Mouse (Mus musculus) cerebellum, adult 8-10 months (tissue): ENCODE results near the gene Sf3a3.
A peak's percentile ranks its signal among the peaks of the same experiment; 100 is the strongest.

ENCODE experiments used
- DNase-seq: peaks from one replicate; pipeline ENCODE4 v3.0.0; 2022

Sf3a3 gene

DNA sequence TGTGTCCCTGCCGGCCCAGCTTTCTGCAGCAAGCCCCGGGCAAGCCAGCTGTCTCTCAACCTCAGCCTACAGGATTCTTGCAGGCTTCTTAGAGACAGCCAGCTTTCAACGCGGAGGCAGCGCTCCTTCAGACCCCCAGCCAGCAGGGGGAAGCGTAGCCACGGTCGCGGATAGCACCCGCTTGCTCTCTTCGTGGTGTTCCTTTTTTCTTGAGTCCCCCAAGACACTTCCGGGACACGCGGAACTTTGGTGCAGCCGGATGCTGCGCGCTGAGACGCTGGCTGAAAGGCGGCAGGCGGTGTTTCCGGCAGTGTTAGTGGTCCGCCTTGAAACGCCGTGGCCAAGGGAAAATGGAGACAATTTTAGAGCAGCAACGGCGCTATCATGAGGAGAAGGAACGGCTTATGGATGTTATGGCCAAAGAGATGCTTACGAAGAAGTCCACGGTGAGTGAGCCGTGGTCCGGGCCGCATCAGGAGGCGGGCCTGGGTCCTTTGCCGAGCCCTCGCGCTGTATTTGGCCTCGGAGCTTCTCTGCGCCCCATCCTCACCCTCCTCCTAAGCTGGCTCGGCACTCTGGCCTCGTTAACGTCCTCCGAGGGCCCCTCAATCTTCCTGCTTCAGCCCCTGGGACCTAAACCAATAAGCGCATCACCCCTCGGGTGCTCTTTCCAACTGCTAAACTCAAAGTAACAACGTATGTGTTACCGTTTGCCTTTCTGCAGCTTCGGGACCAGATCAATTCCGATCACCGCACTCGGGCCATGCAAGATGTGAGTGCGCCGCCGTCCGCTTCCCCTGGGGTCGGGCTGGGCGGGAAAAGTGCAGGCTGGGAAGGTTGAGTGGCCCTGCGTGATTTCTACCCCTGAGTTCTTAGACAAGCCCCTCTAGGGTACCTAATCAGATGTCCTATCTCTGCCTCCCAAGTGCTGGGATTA, at the start of gene Sf3a3:
Gene Sf3a3 (plus strand): TSS at position 232 of the 937 bp plus-strand sequence.
- peak; percentile 94 for DNase-seq

DNA sequence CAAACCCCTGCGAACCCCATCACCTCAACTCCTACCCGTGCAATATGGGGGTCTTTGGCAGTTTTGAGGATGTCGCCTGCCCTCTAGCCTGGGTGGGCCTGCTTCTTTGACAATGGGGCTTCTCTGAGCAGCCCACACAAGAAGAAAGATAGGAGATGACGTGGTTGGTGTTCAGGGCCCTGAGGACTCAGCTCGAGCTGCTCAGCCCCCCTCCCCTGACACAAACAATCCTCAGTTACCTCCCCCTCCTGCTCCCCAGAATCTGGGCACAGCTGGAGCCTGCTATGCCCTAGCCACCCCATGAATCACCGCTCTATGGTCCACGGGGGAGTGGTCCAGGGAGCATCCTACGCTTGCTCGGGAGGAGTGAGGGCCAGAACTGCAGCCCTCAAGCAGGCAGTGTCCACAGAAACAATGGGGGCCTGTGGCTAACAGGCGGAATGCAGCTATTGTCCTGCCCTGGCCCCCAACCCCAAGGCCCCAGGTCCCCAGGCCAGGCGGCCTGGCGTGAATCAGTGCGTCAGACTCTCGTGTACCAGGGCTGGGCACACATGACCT, 47.0 kb upstream of the Sf3a3 start:
- no peak for DNase-seq

DNA sequence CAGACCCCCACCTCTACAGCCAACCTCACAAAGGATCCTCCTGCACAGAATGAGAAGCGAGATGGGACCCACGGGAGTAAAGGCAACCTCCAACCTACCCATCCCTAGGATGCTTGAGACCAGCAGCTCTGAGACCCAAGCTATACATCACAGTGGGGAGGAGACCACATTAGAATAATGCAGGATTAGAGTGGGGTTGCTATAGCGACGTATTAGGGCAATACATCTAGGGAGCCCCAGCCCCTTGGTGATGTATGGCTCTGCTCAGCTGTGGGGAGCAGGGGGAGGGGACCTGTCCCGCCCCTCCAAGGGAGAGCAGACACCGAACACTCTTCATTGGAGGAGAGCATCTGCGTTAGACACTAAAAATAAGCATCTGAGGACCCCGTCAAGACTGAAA, 46.5 kb upstream of the Sf3a3 start:
- no peak for DNase-seq

DNA sequence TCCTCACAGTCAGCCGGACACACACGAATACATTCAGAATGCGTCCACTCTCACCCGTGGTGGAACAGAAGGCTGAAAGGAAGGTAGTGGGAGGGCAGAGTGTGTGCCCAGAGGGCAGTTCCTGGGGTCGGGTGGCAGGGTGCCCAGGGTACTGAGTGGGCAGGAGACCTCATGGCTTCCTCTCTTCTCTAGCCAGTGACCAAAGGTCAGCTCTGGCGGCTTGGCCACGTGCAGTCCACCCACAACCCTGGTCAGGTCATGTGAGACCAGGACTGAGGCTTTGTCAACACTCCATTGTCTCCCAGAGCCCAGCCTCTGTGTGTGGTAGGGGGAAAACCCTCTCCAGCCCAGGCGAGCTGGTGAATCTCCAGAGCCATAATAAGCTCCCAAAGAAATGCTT, 44.3 kb upstream of the Sf3a3 start:
- DNase-seq = no peak

DNA sequence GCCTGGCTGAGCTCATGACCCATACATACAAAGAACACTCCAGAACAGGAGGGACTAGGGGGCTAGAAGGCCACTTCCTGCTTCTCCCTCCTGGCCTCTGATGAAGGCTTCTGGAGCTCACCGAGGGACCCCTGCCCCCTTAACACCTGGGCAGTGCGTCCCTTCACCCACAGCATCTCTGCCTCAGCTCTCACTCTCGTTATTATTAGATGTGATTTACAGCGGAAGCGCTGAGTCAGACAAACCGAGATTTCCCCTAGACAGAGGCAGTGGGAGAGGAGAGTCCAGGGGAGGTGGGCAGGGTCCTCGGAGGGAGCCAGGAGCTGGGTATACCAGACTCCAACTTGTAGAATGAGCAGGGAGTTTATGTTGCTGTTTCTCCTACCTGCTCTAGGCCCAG, 43.0 kb upstream of the Sf3a3 start:
- DNase-seq = no peak

DNA sequence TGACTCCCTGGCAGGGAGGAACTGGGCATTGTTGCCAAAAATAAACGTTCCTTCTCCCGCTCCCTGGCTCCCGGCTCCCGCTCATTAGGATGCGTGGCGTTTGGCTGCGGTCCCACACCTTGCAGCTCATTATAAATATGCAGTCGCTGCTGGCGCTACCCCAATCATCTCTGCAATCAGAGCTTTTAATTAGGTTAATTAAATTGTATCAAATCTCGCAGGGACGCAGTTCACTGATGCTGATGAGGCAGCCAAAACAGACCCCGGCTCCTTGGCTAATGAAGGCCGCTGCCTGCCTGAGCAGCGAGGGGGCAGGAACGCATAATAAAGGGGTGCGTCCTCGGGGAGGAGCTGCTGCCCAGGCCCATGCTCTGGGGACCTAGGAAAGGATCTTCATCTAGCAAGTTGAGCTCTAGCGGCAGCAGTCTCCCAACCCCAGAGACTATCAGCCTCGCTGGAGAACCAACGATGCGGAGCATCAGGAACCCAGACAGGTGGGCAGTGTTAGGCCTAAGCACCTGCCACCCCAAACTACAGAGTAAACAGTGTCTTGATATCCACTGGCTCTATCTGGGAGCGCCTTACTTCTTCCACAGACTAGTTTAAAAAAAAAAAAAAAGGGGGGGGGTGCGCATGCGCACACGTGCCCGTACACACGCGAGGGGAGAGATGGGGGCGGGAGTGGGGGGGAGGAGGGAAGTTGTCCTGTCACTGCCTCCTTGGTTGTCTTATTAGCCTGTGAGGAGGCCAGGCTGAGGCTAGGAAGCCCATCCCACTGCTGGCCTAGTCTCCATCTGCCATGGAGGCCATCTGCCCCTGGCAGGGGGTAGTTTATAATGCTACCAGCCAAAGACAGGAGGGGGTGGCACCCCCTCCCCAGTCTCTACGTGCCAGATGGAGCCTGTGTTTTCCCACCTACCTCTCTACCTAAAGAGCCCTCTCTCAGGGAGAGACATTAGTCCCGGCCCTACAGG, 41.9 kb upstream of the Sf3a3 start:
- peak; percentile 60 for DNase-seq

DNA sequence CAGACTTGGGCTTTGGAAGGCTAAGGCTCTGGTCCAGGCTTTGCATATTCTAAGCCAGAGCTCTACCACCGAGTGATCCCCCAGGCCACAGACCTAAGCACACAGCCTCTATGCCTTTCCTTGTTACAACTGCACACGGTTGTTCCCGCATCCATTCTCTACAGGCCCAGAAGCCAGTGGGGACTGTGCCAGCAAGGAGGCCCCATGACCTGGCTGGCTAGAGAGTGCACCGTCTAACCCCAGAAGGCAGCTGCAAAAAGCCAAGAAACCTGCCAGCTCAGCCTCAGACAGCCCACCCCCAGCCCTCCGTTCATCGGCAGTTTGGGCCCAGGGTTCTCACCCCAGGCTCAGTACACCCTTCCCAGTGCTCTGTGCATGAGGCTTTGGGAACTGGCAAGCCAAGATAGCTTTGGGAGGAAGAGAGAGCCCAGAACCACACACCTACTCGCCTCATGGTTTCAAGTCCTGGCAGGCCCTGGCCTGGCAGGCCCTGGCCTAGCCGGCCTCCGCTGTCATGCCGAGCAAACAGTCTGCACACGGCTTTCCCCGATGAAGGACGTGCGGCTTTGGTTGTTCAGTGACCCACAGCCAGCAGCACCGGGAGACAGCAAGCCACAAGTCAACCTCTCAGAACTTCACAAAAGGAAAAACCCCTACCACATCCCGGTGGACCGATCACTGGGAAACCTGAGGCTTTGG, 40.1 kb upstream of the Sf3a3 start:
- no peak for DNase-seq

DNA sequence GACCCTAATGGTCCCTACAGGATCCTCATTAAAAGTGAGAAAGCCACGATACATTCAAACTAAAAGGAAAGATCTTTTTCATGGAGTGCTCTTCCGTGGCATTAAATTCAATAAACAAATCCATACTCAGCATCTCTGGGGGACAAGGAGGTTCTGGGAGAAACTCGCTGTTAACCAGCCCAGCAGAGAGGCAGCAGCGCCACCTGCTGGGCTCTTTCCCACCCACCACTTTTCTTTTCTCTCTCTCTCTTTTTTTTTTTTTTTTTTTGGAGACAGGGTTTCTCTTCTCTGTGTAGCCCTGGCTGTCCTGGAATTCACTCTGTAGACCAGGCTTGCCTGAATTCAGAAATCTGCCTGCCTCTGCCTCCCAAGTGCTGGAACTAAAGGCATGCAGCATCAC, 39.5 kb upstream of the Sf3a3 start:
- DNase-seq = peak; percentile 71

DNA sequence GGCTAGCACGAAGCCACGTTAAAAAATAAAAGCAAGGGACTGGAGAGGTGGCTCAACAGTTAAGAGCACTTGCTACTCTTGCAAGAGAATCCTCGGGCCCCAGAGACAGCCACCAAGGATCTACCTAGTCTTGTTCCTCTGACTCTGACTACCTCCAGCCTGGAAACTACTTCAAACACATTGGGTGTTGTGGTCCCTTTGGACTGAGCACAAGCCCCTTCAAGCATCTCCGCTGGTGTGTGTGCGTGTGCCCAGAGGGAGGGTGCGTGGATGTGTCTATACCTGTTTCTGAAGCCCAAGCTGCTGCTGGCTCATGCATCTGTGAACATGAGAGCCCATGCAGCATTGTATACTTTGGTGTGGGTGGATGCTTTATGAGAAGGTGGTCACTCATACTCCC, 38.6 kb upstream of the Sf3a3 start:
- DNase-seq = no peak

DNA sequence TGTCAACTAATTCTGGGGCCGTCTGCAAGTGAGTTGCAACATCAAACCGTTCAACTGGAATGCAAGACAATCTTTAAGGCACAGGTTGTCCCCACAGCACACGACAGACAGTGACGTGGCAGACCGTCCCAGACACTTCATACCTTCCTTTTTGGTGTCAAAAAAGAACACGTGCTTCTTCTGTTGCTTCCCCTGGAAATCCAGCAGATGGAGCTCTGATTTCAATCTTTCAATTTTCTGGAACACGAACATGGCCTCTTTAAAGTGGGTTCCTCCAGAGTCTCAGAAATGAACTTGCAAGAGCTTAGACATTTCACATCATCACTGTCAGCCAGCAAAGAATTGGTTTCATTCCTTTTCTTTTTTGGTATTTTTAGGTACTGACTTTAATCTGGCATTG, 32.3 kb upstream of the Sf3a3 start:
- no peak for DNase-seq

DNA sequence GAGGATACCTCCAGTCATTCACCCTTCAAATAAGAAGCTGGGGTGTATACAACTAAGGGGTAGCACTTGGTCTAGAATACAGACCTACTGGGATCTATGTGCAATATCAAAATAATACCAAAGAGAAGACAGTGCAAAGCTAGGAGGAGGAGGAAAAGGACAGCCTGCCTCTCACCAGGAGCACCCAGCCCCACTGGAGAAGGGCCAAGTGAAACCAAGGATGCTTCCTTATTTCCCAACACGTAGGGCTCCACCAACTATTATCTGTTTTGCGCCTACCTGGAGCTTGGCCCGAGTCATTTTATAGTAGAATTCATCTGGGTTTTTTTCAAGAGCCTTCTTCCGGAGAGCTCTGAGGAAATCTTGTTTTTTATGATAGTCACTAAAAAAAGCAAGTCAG, 31.1 kb upstream of the Sf3a3 start:
- no peak for DNase-seq

DNA sequence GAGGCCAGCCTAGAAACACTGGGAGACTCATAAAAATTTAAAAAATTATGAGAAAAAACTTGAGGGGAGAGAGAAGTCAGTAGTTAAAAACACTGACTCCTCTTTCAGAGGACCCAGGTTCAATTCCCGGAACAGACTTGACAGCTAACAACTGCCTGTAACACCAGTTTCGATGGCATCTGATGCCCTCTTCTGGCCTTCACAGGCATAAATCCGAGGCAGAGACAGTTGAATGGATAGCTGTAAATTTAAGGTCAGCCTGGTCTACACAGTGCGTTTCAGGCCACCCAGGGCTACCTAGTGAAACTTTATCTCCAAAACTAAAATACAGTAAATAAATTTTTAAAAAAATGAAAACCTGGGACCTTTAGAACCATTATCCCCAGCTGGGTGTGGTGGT, 29.6 kb upstream of the Sf3a3 start:
- no peak for DNase-seq

DNA sequence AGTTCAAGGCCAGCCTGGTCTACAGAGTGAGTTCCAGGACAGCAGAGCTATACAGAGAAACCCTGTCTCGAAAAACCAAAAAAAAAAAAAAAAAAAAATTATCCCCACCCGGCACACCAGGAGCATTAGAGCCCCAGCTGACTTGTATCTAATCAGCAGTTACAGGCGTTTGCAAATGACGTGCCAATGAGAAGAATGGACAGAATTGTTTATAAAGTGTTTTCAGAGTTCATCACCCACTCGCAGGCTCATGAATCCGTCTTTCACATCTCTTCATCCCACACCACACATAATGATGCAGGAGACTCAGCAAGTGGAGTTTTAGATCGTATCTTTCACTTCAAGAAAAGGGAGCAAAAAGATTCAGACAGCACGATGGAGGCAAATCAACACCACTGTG, 29.1 kb upstream of the Sf3a3 start:
- no peak for DNase-seq

DNA sequence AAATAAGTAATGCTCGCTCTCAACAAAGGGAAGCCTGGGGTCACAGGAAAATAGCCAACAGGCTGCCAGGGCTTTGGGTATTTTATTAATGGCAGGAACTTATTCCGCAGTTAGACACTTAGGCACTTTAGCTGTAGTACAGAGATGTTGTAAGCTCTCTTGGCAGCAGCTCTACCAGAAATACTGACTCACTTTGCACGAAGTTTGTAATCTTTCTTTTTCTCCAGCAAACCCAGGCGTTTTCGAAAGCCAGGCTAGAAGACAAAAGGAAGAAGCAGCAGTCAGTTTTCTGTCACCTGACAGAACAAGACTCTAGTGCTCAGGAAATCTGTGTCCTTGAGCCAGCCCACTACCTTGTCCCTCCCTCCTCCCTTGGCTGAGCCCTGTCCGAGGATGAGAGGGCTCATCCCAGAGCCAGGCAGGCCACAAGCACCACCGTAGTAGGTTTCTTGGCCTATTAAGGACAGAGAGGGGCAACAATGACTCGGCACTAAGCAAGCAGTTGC, 28.6 kb upstream of the Sf3a3 start:
- DNase-seq = no peak

DNA sequence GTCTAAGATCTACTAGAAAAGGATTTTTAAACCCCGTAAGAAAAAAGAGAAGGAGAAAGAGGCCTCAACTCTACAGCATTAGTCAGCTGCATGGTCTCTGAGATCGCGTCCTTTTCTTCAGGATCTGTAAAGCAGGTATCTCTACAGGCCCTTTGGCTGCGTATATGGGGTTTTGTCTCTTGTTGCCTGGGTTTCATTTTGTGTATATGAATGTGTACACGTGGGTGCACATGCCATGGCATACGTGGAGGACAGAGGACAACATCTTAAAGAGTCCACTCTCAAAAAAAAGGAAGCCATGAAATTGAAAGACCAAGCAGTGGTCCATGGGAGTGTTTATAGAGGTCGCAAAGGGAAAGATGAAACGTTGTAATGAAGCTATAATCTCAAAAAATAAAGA, 23.1 kb upstream of the Sf3a3 start:
- no peak for DNase-seq

DNA sequence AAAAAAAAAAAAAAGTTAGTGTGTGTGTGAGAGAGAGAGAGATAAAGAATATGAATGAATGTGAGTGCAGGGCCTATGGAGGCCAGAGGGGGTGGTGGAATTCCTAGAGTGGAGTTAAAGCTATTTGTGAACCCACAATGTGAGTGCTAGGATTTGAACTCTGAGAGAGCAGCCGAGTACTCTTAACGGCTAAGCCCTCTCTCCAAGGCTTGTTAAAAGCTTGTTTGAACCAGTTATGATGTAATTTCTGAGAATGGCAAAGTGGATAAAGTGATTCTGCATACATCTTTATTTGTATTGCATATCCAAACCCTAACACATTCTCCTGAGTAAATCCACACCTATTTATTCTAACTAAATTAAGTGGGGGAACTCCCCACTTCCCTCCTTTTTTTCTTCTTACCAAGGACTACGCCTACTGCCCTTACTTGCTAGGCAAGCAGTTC, 22.1 kb upstream of the Sf3a3 start:
- no peak for DNase-seq

DNA sequence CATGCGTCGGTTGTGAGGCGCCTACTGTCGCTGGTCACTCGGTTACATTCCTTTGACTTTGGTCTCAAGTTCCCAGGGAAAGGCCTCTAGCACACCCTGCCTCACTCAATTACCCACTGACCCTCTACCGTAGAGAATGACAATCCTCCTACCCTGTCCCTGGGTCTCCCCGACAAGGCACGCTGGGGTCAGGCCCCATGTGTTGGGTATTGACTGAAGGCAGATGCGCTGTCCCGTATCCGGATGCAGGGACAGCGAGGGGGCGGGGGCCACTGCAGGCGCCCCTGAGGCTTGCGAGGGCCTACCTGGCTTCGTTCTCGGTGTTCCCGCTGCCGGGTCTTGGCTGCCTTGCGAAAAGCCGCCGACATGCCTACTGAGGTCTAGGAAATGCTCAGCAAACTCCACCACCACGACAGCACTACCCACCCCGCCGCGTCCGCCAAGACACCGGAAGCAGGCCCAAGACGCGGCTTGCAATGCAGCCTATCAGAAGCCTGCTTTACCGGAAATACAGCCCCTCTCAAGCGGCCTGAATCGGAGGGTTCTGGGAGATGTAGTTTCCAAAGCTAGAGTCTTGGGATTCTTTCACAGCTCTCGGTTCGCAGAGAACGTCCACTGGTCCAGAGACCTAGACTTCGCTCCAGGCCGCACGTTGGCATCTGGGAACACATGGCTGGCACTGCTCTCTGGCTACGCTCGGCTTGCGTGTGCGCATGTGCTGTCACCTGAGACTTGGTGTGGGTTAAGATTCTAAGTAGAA, 21.3 kb upstream of the Sf3a3 start, which contains the start of gene Utp11:
Gene Utp11 (minus strand): TSS at position 466 of the 760 bp plus-strand sequence.
- peak; percentile 80 for DNase-seq

DNA sequence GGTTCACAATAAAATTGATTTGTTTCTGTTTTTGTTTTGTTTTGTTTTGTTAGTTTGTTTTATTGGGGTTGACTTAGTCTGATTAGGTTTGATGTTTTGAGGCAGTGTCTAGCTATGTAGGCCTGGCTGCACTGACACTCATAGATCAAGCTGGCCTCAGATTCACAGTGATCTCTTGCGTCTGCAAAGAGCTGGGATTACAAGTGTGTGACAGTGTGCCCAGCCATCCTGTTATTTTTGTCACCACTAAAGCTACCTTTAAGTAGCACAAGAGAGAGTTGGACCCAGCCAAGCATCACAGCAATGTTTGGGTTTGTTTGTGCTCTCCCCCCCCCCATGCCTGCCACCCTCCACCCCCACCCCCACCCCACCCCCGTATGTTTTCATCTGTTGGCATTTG, 20.0 kb upstream of the Sf3a3 start:
- no peak for DNase-seq

DNA sequence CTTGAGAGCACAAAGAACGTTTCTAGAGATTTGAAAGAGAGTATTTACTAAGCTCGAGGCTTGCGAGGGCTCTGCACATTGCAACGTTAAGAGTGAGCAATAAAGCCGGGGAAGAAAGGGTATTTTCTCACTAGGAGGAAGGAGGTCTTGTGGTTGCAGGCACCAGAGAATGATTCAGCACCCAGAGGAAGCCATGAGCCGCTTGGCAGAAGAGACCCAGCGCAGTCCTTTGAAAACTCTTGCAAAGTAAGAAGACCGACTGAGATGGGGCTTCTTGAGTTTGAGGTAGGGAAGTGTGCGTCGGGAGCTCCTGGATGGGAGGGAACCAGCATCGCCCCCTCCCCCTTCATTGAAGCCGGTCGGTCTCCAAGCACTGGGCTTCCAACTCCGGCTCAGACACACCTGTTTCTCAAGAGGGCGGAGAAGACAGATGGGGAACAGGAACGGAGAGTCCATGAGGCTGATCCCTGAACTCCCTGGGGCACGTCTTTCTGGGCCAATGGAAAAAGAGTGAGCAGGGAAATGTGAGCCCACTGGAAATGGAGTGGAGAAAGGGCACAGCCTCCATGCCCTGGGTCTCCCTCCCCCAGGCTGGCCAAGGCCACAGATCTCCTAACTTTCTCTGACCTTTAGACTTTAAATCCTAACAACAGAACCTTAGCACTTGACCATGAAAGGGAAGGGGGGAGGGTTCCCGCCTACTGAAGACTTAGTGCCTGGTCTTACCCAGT, 18.6 kb upstream of the Sf3a3 start:
- no peak for DNase-seq

DNA sequence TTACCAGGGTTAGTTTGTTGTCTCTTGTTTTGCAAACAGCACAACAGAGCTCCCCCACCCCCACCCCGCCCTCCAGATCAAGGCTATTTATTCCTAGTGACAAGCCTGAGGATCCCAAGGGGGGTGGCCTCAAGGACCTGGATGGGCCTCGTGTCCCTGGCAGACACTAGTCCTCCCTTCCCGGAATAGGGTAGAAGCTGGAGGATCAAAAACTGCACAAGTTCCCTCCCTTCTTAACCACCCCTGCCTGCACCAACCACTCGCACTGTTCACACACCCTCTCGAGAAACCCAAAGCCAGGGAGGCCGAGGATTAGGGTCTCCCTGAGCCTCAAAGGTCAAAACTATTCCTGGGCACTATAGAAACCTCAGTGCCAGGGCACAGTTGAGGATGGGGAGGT, 14.8 kb upstream of the Sf3a3 start:
- no peak for DNase-seq
